Mouse (Mus musculus) v-Abl transformed pro-B cells (cell line): ENCODE data around the gene Plekhh2.

Source experiments
- in situ Hi-C, 2 experiments: fragments of 400-800 bp; cut with MboI; formaldehyde crosslinking; loops; one replicate each; pipeline ENCODE4 v1.15.1; 2025; ENCODE audit not compliant: unreplicated experiment in 2 of 2

Plekhh2 gene

GRCm38 (mm10) chr17:84568807-84569206 lies 57.1 kb downstream of the Plekhh2 start:
- in situ Hi-C loops: no loop called here

- in situ Hi-C loops: no loop called here
These were observed 58.1 kb downstream of the Plekhh2 start for GRCm38 (mm10) chr17:84569770-84570169.

- in situ Hi-C loops: no loop called here
These were observed 59.9 kb downstream of the Plekhh2 start for GRCm38 (mm10) chr17:84571629-84572028.

- in situ Hi-C loops: no loop called here
These were observed 61.6 kb downstream of the Plekhh2 start for GRCm38 (mm10) chr17:84573305-84573704.

GRCm38 (mm10) chr17:84573940-84574339 lies 62.2 kb downstream of the Plekhh2 start:
- in situ Hi-C loops: no loop called here

GRCm38 (mm10) chr17:84575108-84575507 lies 63.4 kb downstream of the Plekhh2 start:
- in situ Hi-C loops: no loop called here

GRCm38 (mm10) chr17:84576621-84577293 lies 65.1 kb downstream of the Plekhh2 start:
- in situ Hi-C loops: no loop called here

- in situ Hi-C loops: no loop called here
These were observed 67.6 kb downstream of the Plekhh2 start for GRCm38 (mm10) chr17:84579249-84579648.

- in situ Hi-C loops: no loop called here
These were observed 68.1 kb downstream of the Plekhh2 start for GRCm38 (mm10) chr17:84579817-84580216.

GRCm38 (mm10) chr17:84580821-84581220 lies 69.1 kb downstream of the Plekhh2 start:
- in situ Hi-C loops: no loop called here

GRCm38 (mm10) chr17:84581740-84582414 lies 70.2 kb downstream of the Plekhh2 start:
- in situ Hi-C loops: no loop called here

- in situ Hi-C loops: no loop called here
These were observed 72.4 kb downstream of the Plekhh2 start for GRCm38 (mm10) chr17:84584107-84584506.

GRCm38 (mm10) chr17:84585104-84585503 lies 73.4 kb downstream of the Plekhh2 start:
- in situ Hi-C loops: no loop called here

- in situ Hi-C loops: no loop called here
These were observed 78.4 kb downstream of the Plekhh2 start for GRCm38 (mm10) chr17:84590065-84590464.

- in situ Hi-C loops: no loop called here
These were observed 79.9 kb downstream of the Plekhh2 start for GRCm38 (mm10) chr17:84591431-84592150.

- in situ Hi-C loops: no loop called here
These were observed 84.3 kb downstream of the Plekhh2 start for GRCm38 (mm10) chr17:84596015-84596441.

GRCm38 (mm10) chr17:84596501-84596900 lies 84.8 kb downstream of the Plekhh2 start:
- in situ Hi-C loops: no loop called here

GRCm38 (mm10) chr17:84597859-84598258 lies 86.2 kb downstream of the Plekhh2 start:
- in situ Hi-C loops: no loop called here

- in situ Hi-C loops: no loop called here
These were observed 87.2 kb downstream of the Plekhh2 start for GRCm38 (mm10) chr17:84598928-84599327.

GRCm38 (mm10) chr17:84600051-84600983 lies 88.6 kb downstream of the Plekhh2 start:
- in situ Hi-C loops: no loop called here
